Mouse (Mus musculus): ENCODE data around the gene Gfpt1.

The Gfpt1 gene

GRCm38 (mm10) chr6:87042337-87043130 lies at the start of gene Gfpt1:
Gfpt1 (plus strand) TSS chr6:87042846.
- peak; percentile 95 to 98 for DNase-seq

DNA sequence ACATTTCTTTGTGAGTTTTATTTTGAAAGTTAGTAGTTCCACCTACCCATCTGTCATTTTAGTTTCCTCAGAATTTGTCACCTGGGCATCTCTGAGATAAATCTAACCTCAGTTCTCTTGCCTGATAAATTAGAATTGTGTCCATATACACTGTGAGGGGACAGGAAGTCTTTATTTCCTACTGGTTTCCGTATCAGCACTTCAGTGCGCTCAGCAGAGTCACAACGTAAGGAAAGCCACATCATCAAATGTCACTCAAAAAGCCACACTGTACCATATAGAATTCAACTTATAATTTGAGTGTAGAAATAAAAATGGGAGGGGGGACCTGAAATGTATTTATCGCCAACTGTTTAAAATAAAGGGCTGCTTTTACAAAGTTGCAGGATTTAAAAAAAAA lies 48.4 kb upstream of the Gfpt1 start:
- DNase-seq, result no peak

DNA sequence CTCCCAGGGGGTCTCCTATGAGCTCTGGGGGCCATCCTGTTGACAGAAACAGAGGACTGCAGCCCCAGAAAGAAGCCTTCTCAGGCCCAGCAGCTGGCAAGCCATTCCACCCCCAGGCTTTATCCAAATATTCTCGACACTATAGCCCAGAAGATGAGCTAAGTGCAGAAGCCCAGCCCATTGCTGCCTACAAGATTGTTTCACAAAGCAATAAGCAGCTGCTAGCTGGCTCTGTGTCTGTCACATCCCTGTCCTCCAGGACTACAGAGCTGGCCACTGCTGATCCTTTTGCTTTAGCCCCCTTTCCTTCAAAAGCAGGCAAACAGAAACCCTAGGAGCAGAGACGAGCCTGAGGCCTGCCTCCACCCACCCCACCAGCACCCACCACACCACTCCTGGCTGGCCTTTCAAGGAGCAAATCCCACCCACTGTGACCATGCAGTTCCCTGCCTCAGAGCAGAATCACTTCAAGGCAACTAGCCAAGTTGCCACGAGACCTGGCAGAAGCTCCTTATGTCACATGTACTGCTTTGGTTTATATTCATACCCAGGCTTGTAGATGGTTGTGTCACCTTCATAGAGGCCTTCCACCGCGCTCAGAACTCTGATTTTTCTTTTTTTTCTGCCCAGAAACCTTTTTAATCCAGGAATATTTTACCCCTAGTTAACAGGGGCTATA lies 45.9 kb upstream of the Gfpt1 start:
- DNase-seq, result peak; percentile 70 to 76

DNA sequence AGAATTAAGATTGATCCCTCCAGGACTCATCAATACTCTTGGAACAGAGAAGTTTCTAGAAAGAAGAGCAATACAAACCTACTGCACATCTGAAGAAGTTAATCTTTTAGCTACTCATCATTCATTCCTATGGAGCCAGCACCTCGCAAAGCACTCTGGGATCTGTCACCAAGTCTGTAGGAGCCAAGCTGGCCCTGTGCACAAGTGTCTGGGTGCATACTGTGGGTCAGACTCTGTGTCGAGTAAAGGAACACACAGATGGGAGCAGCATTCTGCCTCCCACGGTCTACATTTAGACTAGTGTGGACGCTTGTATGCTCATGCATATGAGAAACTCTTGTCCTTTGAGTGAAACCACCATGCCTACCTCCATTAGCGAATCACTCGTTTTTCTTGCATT lies 45.3 kb upstream of the Gfpt1 start:
- no peak for DNase-seq

- peak; percentile 37 to 52 for DNase-seq
These were observed 40.7 kb upstream of the Gfpt1 start for GRCm38 (mm10) chr6:87001995-87002394.

GRCm38 (mm10) chr6:87002521-87003055 lies 40.1 kb upstream of the Gfpt1 start:
- DNase-seq, result peak; percentile 91 to 97

DNA sequence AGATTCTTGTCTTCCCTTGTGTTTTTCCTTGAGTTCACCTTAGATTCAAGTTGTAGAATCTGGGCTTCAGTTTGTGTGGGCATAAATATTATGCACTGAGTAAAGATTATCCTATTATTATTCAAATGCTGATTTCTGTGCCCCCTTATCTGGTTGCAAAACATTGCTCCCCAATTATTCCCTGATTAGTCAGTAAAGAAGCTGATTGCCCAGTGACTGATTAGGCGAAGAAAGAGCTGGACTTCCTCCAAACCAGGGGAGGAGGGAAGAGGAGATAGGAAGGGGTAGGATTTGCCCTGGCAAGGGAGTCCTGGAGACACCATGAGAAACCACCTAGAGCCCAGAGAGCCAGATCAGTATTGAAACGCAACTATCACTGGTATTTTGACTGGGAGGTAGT lies 38.5 kb upstream of the Gfpt1 start:
- no peak for DNase-seq

GRCm38 (mm10) chr6:87005577-87005976 lies 37.1 kb upstream of the Gfpt1 start:
- DNase-seq, result no peak

GRCm38 (mm10) chr6:87008887-87009286 lies 33.8 kb upstream of the Gfpt1 start, which contains the start of gene Nfu1:
Nfu1 (plus strand) TSS chr6:87009236.
- no peak for DNase-seq

GRCm38 (mm10) chr6:87009692-87010328 lies 32.8 kb upstream of the Gfpt1 start:
- peak; percentile 97 to 98 for DNase-seq

- DNase-seq, result peak in 1 of 2 experiments; percentile 72
These were observed 25.7 kb upstream of the Gfpt1 start for GRCm38 (mm10) chr6:87016916-87017315.

DNA sequence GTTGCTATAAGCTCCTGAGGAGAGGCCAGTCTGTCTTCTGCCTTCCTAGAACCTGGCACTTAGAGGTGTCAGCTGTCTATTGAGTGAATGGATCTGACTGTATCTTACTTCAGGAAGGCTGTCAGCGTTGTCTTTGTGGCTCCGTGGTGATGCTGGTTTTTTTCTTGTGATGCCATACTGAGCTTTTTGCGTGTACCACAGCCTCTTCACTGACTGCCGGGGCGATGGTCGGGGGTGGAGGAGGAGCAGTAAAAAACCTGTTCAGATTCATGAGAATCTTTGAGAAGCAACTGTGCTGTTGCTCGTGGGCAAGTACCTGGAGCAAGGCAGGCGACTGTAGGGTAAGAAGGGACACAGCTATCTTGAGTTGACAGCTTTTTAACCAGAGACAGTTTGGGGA lies 23.8 kb upstream of the Gfpt1 start:
- DNase-seq, result no peak

GRCm38 (mm10) chr6:87021791-87022190 lies 20.9 kb upstream of the Gfpt1 start:
- no peak for DNase-seq

DNA sequence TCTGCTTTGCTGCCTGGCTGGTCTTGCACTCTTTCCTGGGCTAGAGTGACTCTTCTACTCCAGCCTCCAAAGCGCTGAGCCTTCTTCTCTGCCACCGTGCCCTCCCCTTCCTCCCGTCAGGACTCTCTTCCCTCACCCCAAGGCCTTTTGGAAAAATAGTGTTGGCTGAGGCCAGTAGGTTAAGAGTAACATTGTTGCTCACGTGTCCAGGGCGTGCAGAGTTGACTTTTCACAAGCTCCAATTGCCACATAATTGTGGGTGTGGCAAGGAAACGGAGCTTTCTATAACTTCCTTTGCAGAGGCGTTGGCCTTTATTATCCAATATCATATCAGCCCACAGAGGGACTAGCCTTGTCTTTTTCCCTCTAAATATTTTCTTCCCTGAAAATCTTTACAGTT lies 15.7 kb upstream of the Gfpt1 start:
- peak; percentile 13 to 48 for DNase-seq

GRCm38 (mm10) chr6:87028881-87029280 lies 13.8 kb upstream of the Gfpt1 start:
- no peak for DNase-seq

DNA sequence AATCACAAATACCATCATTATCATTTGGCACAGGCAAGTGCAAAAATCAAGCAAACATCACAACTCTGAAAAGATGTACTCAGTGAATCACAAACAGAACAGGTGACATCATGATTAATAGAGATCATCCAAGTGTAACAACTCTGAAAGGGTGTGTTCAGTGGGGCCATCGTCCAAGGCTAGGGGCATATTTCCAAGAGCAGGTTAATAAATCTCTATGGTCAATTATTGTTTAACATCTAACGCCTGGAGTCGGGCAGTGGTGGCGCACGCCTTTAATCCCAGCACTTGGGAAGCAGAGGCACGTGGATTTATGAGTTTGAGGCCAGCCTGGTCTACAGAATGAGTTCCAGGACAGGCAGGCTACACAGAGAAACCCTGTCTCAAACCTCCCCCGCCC lies 11.3 kb upstream of the Gfpt1 start:
- peak; percentile 57 to 71 for DNase-seq

DNA sequence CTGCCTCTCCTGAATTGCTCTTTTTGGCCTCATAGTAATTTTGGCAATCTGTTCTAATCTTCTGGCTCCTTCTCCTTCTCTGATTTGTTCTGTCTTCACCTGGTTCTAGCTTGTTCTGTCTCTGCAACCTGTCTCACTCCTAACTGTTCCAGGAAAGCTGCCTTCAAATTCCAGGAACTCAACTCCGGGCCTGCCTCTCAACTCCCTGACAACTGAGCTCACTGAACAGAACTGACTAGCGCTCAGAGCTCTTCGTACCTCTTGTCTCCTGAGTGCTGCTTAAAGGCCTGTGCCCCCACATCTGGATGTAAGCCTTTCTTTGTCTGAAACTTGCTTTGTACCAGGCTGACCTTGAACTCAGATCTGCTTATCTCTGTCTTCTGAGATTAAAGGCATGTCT lies 10.2 kb upstream of the Gfpt1 start:
- DNase-seq, result no peak

DNA sequence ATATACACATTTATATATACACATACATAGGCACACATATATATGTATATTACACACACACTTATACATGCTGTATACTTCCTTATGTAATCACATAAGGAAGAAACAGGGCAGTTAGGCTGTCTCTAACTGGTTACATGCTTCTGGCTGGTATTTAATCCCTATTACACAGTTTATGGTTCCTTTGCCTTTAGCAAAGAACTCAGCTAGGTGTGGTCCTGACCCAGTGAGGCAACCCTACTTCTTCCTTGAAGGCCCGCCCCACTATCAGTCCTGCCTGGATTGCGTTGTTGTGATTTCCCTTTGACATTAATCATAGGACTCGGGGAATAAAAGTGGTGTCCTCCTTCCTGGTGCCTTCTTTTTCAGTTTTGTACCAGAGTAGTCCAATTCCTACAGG lies 8.3 kb upstream of the Gfpt1 start:
- no peak for DNase-seq

DNA sequence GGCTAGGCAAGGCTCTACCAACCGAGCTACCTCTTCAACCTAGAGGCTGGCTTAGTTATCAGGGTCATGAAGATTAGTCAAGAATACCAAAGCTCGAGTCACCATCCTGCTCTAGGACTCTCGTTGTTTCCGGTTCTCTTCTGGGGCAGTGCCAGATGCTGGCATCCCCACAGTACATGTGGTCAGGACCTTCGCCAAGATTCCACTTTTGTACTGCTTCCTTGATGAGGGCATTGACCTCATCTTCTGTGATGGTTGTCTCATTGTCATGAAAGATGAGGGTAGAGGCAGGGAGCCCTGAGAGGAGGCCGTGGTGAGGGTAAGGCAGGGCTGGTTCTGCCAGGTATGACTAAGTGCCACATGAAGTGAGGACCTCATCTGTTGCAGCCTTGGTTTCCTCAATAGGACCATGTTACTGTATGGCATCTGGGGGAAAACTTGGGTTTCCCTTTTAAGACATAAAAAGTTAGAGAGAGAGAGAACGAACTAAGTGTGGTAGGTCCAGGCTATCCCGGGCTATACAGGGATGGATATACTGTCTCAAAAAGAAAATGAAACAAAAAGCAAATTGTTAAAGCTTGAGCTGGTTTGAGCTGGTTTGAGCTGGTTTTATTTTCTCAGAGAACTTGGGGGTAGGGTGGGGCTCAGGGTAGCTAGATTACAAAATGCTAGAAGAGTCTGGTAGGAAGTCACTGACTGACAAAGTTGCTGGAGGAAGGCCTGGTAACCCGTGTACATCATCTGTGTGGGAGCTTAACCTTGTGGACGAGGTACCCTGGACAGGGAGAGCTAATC lies 4.6 kb upstream of the Gfpt1 start:
- peak; percentile 15 to 47 for DNase-seq

DNA sequence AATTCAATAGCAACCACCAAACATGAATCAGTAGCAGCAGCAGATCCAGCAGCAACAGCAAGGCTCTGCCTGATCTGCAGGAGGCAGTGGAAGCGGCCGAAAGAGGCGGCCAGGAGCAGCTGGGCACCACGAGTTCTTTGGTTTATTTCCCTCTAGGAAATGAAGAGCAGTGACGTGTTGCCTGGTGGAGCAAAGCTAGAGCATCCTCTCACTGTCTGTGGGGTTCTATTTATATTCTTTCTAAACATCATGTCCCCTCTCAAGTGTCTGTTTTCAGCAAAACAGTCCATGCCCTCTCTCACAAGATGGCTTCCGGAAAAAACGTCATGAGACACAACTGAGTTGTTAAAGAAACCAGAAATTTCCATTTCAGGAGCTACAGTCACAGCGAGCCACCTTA lies 3.5 kb upstream of the Gfpt1 start:
- DNase-seq, result no peak

GRCm38 (mm10) chr6:87040971-87041370 lies 1.7 kb upstream of the Gfpt1 start:
- no peak for DNase-seq

GRCm38 (mm10) chr6:87041431-87041830 lies 1.2 kb upstream of the Gfpt1 start:
- no peak for DNase-seq

GRCm38 (mm10) chr6:87042004-87042336 lies 676 bp upstream of the Gfpt1 start:
- no peak for DNase-seq

Data from kidney, postnatal 25 days (tissue).